Mouse (Mus musculus) left cerebral cortex, postnatal 14 days (tissue): ENCODE data around the gene Zfp652. TPM values are rescaled to one million over a fixed set of nuclear protein-coding genes. Genes with fewer than 3 reads are reported as not detected.

ENCODE experiments used
- DNase-seq, 2 experiments: peaks; one replicate each; pipeline ENCODE4 v3.0.0; 2021 to 2022; ENCODE audit warnings: low spot score in 2 of 2, mixed read lengths in 1 of 2
- intact Hi-C: fragments of 180-260 bp; cut with DNase I; formaldehyde crosslinking; loops from one replicate; pipeline ENCODE4 v1.15.1; 2025
- total RNA-seq, 2 experiments: library from RNA; stranded (reverse); gene quantifications; 2 replicates each; pipeline ENCODE4 v1.2.3; 2021

The Zfp652 gene
- total RNA-seq, 2 experiments from 2014 or later, result 40.3 to 40.6 TPM

- DNase-seq, result peak; percentile 35 to 44
- intact Hi-C loops, result no loop called here
These were observed 7.5 kb upstream of the Zfp652 start for GRCm38 (mm10) chr11:95704970-95705330.

GRCm38 (mm10) chr11:95709534-95710040 is 2.9 kb upstream of the Zfp652 start:
- no peak for DNase-seq
- intact Hi-C loops, result no loop called here

GRCm38 (mm10) chr11:95710478-95710877 is 2.0 kb upstream of the Zfp652 start:
- intact Hi-C loops, result no loop called here
- DNase-seq, result no peak

- peak; percentile 21 to 39 for DNase-seq
- intact Hi-C loops, result no loop called here
These were observed 349 bp upstream of the Zfp652 start for GRCm38 (mm10) chr11:95712085-95712562.

- peak; percentile 44 to 57 for DNase-seq
- intact Hi-C loops, result no loop called here
These were observed 845 bp downstream of the Zfp652 start for GRCm38 (mm10) chr11:95713225-95713810.

GRCm38 (mm10) chr11:95713811-95714241 is 1.4 kb downstream of the Zfp652 start:
- peak in 1 of 2 experiments; percentile 28 for DNase-seq
- intact Hi-C loops, result no loop called here

- DNase-seq, result no peak
- intact Hi-C loops, result no loop called here
These were observed 1.9 kb downstream of the Zfp652 start for GRCm38 (mm10) chr11:95714411-95714810.

- DNase-seq, result peak; percentile 9 to 10
- intact Hi-C loops, result loop anchor here (2.0 kb wide), 1 partner anchor 33 kb away; no protein-coding TSS in a partner anchor
These were observed 3.7 kb downstream of the Zfp652 start for GRCm38 (mm10) chr11:95716136-95716535.

- DNase-seq, result no peak
- intact Hi-C loops, result no loop called here
These were observed 6.9 kb downstream of the Zfp652 start for GRCm38 (mm10) chr11:95719356-95719755.

- DNase-seq, result no peak
- intact Hi-C loops, result no loop called here
These were observed 10.8 kb downstream of the Zfp652 start, which contains the start of gene B130006D01Rik for GRCm38 (mm10) chr11:95723287-95723686. Gene B130006D01Rik (plus strand): TSS chr11:95723587.

GRCm38 (mm10) chr11:95724466-95724865 is 12.0 kb downstream of the Zfp652 start:
- DNase-seq, result no peak
- intact Hi-C loops, result no loop called here

- no peak for DNase-seq
- intact Hi-C loops, result no loop called here
These were observed 13.7 kb downstream of the Zfp652 start for GRCm38 (mm10) chr11:95726156-95726555.

GRCm38 (mm10) chr11:95727947-95728346 is 15.5 kb downstream of the Zfp652 start:
- intact Hi-C loops, result no loop called here
- no peak for DNase-seq

- no peak for DNase-seq
- intact Hi-C loops, result no loop called here
These were observed 16.7 kb downstream of the Zfp652 start for GRCm38 (mm10) chr11:95728916-95729907.

GRCm38 (mm10) chr11:95734485-95734884 is 22.0 kb downstream of the Zfp652 start:
- DNase-seq, result no peak
- intact Hi-C loops, result no loop called here

- DNase-seq, result peak; percentile 12 to 26
- intact Hi-C loops, result no loop called here
These were observed 25.3 kb downstream of the Zfp652 start for GRCm38 (mm10) chr11:95737811-95738210.

- intact Hi-C loops, result no loop called here
- no peak for DNase-seq
These were observed 32.0 kb downstream of the Zfp652 start for GRCm38 (mm10) chr11:95744521-95744920.

GRCm38 (mm10) chr11:95746821-95747220 is 34.3 kb downstream of the Zfp652 start:
- intact Hi-C loops, result no loop called here

GRCm38 (mm10) chr11:95748331-95748730 is 35.9 kb downstream of the Zfp652 start:
- no peak for DNase-seq
- intact Hi-C loops, result loop anchor here (2.0 kb wide), 1 partner anchor 32 kb away; no protein-coding TSS in a partner anchor

More at GRCm38 (mm10) chr11:95746821-95747220, 34.3 kb downstream of the Zfp652 start:
- DNase-seq, result no peak

- peak in 1 of 2 experiments; percentile 19 for DNase-seq
- intact Hi-C loops, result loop anchor here (2.0 kb wide), 1 partner anchor 33 kb away; no protein-coding TSS in a partner anchor
These were observed 37.1 kb downstream of the Zfp652 start for GRCm38 (mm10) chr11:95749619-95750018.
